Mouse (Mus musculus) heart, postnatal 10 days (tissue): ENCODE measurements at regions not wholly inside any gene's neighbourhood (a gene's known extent, or its start where the extent isn't known, plus 50 kb on each side); places are given as distances from the start of the nearest gene placed in this dataset.
"Not testable (repeated sequence)": the region's sequence is repeated elsewhere in the genome, so short reads cannot be mapped to it uniquely, and the experiment has no call there.

Experiments
- DNase-seq, 2 experiments: peaks; one replicate each; pipeline ENCODE4 v3.0.0; 2021
- intact Hi-C: fragments of 180-260 bp; cut with DNase I; formaldehyde crosslinking; loops from one replicate; pipeline ENCODE4 v1.15.1; 2025

DNA sequence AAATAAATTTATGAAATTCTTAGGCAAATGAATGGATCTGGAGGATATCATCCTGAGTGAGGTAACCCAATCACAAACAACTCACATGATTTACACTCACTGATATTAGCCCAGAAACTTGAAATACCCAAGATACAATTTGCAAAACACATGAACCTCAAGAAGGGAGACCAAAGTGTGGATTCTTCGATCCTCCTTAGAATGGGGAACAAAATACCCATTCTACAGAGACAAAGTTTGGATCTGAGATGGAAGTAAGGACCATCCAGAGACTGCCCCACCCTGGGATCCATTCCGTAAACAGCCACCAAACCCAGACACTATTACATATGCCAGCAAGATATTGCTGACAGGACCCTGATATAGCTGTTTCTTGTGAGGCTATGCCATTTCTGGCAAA is 971.2 kb downstream of the Agbl1 start:
- DNase-seq, intact Hi-C loops: not testable (repeated sequence)

DNA sequence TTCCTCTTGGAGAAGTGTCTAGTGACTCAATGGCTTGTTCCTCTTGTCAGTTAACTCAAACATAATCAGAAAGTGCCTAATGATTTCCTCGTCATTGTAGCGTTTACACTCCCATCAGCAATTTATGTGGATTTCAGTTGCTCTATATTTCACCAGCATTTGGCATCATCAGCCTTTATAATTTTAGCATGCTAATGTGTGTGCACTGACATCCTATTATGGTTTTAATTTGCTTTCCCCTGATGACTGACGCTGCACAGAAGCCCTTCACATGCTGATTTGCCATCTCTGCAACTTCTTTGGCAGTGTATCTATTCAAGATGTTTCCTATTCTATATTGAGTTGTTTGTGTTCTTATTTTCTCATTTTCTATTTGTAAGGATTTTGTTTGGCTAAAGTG is 975.9 kb downstream of the Agbl1 start:
- no peak for DNase-seq
- intact Hi-C loops, result no loop called here

DNA sequence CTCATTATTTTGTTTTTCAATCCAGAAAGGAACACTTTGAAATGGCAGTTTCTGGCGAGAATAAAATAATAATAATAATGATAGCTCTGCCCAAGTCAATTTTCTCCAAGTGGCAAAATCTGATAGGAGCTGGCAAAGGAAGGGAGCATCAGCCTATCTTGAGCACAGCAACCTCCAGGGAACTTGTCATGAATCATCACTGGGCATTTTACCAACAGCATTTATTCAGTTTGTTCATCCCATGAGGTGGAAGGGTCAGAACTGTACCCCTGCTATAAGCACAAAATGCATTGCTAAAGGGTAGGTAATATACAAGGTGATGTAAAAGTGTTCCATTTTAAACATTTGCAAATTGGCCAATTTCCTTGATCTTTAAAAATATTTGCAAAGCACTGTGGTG is 1019.7 kb downstream of the Agbl1 start:
- intact Hi-C loops, result no loop called here
- no peak for DNase-seq

DNA sequence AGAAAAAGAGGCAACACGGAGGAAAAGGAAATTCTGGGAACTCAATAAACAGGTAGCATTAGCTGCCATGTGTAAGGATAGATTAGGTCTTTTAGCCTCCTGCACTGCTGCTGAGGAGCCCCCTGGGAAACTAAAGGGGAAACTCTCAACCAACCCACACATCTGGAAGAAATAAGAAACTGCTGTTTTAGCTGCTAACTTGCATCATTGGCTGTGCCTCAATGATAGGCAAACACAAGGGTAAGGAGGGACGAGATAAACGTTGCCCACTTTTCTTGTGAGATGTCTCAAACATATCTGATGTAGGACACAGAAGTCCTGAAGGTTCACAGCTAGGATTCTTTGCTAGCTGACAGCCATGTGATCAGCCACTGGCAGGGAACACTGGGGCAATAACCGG is 1058.0 kb downstream of the Agbl1 start:
- DNase-seq, result no peak
- intact Hi-C loops, result no loop called here

DNA sequence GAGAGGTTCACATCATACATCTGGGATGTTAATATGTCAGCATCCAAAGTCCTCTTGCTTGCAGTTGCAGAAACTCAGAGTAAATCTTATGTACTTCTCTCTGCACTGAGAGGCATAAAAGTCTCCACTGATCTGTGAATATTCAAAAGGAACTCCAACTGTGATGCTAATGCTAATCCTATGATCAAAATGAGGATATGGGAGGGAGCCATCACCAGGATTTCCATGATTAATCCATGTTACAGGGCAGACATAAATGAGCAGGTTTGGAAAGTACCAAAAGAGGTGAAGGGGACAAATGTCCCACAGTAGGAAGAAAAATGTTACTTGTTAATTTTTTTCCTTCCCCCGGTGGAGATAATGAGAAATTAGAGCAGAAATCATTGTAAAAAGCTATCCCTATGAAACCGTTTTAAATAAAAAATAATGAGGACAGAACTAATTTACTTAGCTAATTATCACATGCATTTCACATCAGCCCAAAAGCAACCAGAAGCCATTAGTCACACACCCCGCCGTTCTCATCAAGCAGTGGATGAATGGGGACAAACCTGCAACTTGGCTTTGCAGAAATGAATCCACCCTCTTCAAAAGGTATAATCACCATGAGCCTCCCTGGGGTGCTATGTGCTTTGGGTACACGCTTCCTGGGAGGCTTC is 1065.4 kb downstream of the Agbl1 start:
- intact Hi-C loops, result no loop called here
- DNase-seq, result no peak

DNA sequence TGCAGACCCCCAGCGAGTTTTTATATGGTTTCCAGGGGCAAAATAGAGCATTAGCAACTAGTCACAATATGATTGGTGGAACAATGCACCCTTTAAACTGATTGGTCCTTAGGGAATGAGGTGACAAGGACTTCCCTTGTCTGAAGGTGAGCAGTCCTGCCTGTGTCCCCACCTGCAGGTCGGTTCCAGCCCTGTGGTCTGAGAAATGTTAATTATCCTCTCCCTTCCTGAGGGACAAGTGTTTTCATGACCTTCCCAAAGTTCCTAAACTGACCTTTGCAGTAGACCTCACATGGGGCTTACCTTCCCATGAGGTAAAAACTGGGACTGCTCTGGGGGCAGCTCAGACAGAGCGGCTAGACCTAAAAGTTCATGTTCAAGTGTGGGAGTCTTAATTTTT is 1073.5 kb downstream of the Agbl1 start:
- DNase-seq, result no peak
- intact Hi-C loops, result no loop called here

DNA sequence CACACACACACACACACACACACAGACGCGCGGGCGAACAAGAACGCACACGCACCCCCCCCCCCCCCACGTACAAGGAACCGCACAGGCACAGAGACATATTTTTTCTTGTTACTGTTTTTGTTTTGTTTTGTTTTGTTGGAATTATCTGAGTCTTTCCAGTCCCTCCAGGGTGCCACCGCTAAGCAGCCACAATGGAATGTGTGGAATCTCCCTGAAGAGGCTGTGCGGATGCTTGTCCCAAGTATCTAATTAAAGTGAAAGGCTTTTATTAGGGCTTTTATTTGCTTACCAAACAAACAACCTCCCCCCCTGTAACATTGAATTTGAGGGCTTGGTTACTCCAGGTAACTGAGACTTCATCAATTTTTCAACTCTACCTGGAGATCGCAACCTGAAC is 1074.2 kb downstream of the Agbl1 start:
- intact Hi-C loops, result no loop called here
- peak in 1 of 2 experiments; percentile 5 for DNase-seq

DNA sequence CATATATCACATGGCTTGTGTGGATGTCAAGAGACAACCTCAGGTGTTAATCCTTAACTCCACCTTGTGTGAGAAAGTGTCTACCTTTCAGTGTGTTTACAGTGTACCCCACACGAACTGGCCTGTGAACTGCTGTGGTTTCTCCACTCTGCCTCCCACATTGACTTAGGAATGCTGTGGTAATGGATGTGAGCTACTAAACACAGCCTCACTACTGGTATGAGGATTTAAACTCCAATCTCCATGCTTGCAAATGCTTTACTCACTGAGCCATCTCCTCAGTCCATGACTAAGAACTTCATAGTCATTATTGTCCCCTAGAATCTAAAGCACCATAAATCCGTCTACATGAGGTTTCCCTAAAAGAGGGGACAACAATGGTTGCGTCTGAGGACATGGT is 1075.8 kb downstream of the Agbl1 start:
- intact Hi-C loops, result no loop called here
- DNase-seq, result no peak

DNA sequence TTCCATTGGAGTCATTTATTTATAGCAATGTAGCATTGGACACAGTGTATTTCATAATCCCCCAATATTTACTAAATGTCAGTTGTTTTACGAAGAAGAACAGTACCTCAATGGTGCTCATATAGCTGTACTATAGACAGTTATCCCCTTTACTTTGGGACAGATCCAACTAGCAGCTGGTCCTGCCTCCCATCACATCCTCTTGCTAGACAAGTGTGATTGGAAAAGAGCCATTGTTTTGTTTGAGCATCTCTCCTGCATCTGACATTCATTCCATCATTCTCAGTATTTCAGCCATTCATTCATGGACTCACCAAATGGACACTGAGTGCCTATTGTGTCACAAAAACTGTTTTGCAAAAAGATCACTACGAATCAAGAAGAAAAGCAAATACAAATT is 1082.0 kb downstream of the Agbl1 start:
- DNase-seq, result no peak
- intact Hi-C loops, result no loop called here

DNA sequence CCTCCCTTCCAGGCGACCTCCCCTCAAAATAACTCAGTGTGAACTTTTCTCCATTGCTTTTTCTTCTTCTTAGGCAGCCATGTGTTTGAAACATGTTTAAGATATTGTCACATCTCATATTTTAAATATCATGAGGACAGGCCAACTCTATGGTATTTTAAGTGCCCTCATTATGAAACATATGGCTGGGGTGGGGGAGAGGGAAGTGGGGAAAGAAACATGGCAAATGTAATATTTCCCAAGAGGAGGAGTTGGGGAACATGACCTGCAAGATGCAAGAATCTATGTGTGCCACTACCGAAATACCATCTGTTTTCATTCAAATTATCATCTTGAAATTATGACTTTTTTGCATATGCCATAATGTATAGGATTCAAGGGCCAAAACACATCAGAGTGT is 1095.5 kb downstream of the Agbl1 start:
- DNase-seq, result no peak
- intact Hi-C loops, result no loop called here

DNA sequence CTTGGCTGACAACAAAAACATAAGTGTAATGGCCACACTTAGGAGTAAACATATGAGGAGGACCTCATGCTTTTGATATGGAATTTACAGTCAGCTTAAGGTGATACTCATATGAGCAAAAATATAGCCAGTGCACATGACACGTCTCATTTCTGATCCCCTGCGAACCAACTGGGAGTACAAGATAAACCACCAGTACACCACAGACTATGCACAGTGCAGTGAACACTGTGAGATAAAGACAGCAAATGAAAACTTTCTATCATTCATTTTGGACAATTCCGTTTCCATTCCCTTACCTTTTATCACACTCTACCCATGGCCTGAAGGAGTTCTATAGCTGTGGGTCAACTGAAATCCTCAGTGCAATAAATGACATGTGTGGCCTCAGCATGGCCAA is 1097.1 kb downstream of the Agbl1 start:
- no peak for DNase-seq
- intact Hi-C loops, result no loop called here

DNA sequence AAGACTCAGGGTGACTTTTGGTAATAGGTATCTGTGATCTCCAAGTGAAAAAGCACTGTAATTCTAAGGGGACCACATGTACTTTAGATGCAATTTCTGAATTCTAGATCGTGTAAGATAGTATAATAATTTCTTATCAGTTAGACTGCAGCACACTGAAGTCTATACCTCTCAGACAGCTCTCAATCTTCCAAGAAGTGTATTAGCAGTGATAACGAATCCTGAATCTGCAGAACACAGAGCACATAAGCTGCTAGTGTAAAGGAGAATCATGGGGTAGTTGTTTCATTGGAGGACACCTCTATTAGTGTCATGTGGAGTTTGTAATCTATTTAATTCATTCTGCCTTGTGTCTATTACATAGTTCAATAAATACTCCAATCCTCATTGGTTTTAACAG is 1097.8 kb downstream of the Agbl1 start:
- intact Hi-C loops, result no loop called here
- no peak for DNase-seq

DNA sequence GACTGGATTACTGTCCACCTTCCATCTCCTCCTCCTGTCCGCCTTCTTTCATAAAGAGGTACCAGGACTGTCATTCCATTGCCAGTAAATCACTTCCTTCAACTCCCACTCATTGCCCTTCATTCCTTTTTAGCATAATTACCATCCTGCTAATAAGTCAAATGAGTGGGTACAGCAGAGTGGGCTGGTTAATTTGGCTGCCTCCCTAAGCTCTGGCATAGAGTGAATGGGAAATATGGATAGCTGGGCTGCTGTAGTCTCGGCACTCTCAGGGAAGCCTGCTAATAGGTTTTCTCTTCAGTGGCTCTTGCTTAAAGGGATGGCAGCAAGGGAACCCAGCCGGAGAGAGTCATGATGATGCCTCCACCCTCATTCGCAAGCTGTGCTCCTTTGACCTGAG is 1108.9 kb downstream of the Agbl1 start:
- DNase-seq, result no peak
- intact Hi-C loops, result no loop called here
